Mouse (Mus musculus) left cerebral cortex, postnatal 10 days (tissue): ENCODE measurements at regions not wholly inside any gene's neighbourhood (a gene's known extent, or its start where the extent isn't known, plus 50 kb on each side); places are given as distances from the start of the nearest gene placed in this dataset. TPM values are rescaled to one million over a fixed set of nuclear protein-coding genes. Genes with fewer than 3 reads are reported as not detected.

Source experiments
- microRNA-seq: library from miRNA; unstranded; fragments of <30 nt; microRNA quantifications from one replicate; pipeline ENCODE4 v1.2.0, GENCODE M21; 2022

Small RNAs in the stretch of these regions (microRNA-seq; reads per million reads assigned to microRNA genes)
- not detected for gene Gm27847
